Comparison of ENCODE assay signal across 27 mouse cellular contexts in the genomic region with DNA sequence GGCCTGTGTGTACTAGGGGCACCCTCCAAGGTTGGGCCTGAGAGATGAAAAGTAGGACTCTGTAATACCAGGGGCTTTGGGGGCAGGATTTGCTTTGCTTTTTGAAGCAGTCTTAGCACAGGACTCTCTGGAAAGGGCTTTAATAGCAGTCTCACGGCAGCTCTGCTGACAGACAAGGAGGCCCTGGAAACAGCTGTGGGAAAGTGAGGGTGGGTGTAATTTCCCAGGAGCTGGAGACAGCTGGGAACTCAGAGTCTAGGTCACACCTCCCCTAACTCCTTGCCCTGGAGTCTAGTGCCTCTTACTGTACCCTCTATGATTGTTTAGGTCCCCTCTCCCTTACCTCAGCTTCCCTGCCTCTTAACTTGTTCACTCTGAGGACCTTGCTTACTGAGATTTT. TPM values are rescaled to one million over a fixed set of nuclear protein-coding genes. Genes with fewer than 3 reads are reported as not detected.
DNase-seq lines count a peak whose midpoint lies in the region; ATAC-seq lines count a peak whose summit lies in the region.
"Had no signal": no experiment of that assay in that cellular context is flagged by ENCODE, and none has a peak within 500 bp of the region (broad histone marks: within the 10 kb centered on the region; RNA-seq: fewer than 3 reads in every experiment).

No protein-coding gene starts in this region.

- H3K27me3 ChIP-seq in lung, embryonic 16.5 days (ENCODE audit: control insufficient read depth, insufficient read depth, low read depth, low read length) = no peaks in the 10 kb centered on the region
- no peaks in the 10 kb centered on the region for H3K27me3 ChIP-seq in embryonic facial prominence, embryonic 14.5 days (replicated peaks; ENCODE audit: control insufficient read depth, insufficient read depth, low read length)
- H3K27me3 ChIP-seq: forebrain, embryonic 15.5 days; midbrain, embryonic 15.5 days had no signal

- no peaks in the 10 kb centered on the region for H3K79me2 ChIP-seq in macrophage (ENCODE audit: inconsistent target)

- peak overlapping the region; percentile 36 for H3K9ac ChIP-seq in lung, embryonic 16.5 days (ENCODE audit: low read length)
- 0 out of 2 replicates have a peak overlapping the region, but pooled peaks have one; percentile 8 for H3K9ac ChIP-seq in embryonic facial prominence, embryonic 14.5 days (ENCODE audit: low read depth, low read length)
- H3K9ac ChIP-seq: forebrain, embryonic 15.5 days; heart, embryonic 13.5 days; hindbrain, embryonic 13.5 days; liver, embryonic 14.5 days; midbrain, embryonic 15.5 days had no signal

- H3K36me3 ChIP-seq in lung, embryonic 16.5 days (ENCODE audit: control insufficient read depth, insufficient read depth, low read length) = no peaks in the 10 kb centered on the region
- no peaks in the 10 kb centered on the region for H3K36me3 ChIP-seq in embryonic facial prominence, embryonic 14.5 days (ENCODE audit: control insufficient read depth, insufficient read depth, low read length)
- H3K36me3 ChIP-seq in macrophage (ENCODE audit: inconsistent target) = no peaks in the 10 kb centered on the region
- H3K36me3 ChIP-seq: forebrain, embryonic 15.5 days; heart, embryonic 13.5 days; hindbrain, embryonic 13.5 days; midbrain, embryonic 15.5 days had no signal

- H3K4me1 ChIP-seq in lung, embryonic 16.5 days (replicated peaks; ENCODE audit: control insufficient read depth, insufficient read depth, low read length) = peaks cover 32% of the 10 kb centered on the region
- H3K4me1 ChIP-seq in embryonic facial prominence, embryonic 14.5 days (ENCODE audit: control insufficient read depth, insufficient read depth, low read length) = peaks cover 10% of the 10 kb centered on the region; the same call in 1 of the 2 replicates
- H3K4me1 ChIP-seq: forebrain, embryonic 15.5 days; midbrain, embryonic 15.5 days had no signal

- H3K4me2 ChIP-seq in lung, embryonic 16.5 days (ENCODE audit: low read depth, low read length) = no peak overlapping the region
- H3K4me2 ChIP-seq in embryonic facial prominence, embryonic 14.5 days (ENCODE audit: low read depth, low read length) = no peak overlapping the region
- H3K4me2 ChIP-seq: forebrain, embryonic 15.5 days; heart, embryonic 13.5 days; hindbrain, embryonic 13.5 days; midbrain, embryonic 15.5 days had no signal

- WGBS in lung, embryonic 16.5 days = 0% methylated on average over 1 of the region's 1 CpGs
- 0% methylated on average over 1 of the region's 1 CpGs for whole genome bisulfite sequencing in embryonic facial prominence, embryonic 14.5 days
- 33% methylated on average over 1 of the region's 1 CpGs for WGBS in macrophage (ENCODE audit: missing documents)

- no peak for DNase-seq in lung, postnatal 4 days
- peak; percentile 69 for DNase-seq in embryonic facial prominence, embryonic 14.5 days (ENCODE audit: low spot score)
- DNase-seq in layer of hippocampus, postnatal 36 days = no peak
- DNase-seq in urinary bladder, adult 2 months (ENCODE audit: low spot score) = no peak
- DNase-seq in thymus, postnatal 0 days (ENCODE audit: low spot score) = no peak
- DNase-seq: adrenal gland, postnatal 14 days; cerebellum, adult 11-12 months; cerebellum, postnatal 14 days; kidney, adult 2 months; kidney, postnatal 14 days; left cerebral cortex, postnatal 4 days; lung, postnatal 10 days; right cerebral cortex, adult 18-20 months; thymus, postnatal 36 days had no signal

- H3K27ac ChIP-seq in lung, embryonic 16.5 days (ENCODE audit: low read length) = peak overlapping the region; percentile 49; the same call in 1 of the 2 replicates
- H3K27ac ChIP-seq in embryonic facial prominence, embryonic 14.5 days (replicated peaks; ENCODE audit: low read depth, low read length) = peak overlapping the region; percentile 61
- peak overlapping the region; percentile 96 for H3K27ac ChIP-seq in macrophage
- H3K27ac ChIP-seq: forebrain, embryonic 15.5 days; heart, embryonic 13.5 days; hindbrain, embryonic 13.5 days; left cerebral cortex, adult 2 months; liver, embryonic 14.5 days; midbrain, embryonic 15.5 days had no signal

- H3K4me3 ChIP-seq in lung, embryonic 16.5 days (ENCODE audit: low read length) = no peak overlapping the region
- H3K4me3 ChIP-seq in embryonic facial prominence, embryonic 14.5 days (ENCODE audit: low read depth, low read length) = no peak overlapping the region
- no peak overlapping the region for H3K4me3 ChIP-seq in macrophage (ENCODE audit: inconsistent target)
- H3K4me3 ChIP-seq: erythroblast, embryonic 14.5 days; forebrain, embryonic 15.5 days; heart, embryonic 13.5 days; hindbrain, embryonic 13.5 days; left cerebral cortex, adult 2 months; midbrain, embryonic 15.5 days had no signal

- ATAC-seq in lung, embryonic 16.5 days (ENCODE audit: low read depth) = no peak
- ATAC-seq in embryonic facial prominence, embryonic 14.5 days (ENCODE audit: low read depth) = peak; percentile 1; the same call in 1 of the 2 replicates
- ATAC-seq: forebrain, embryonic 15.5 days; inflammation-experienced regulatory T-cells, adult 6 months; midbrain, embryonic 15.5 days had no signal

- H3K9me3 ChIP-seq in lung, embryonic 16.5 days (ENCODE audit: control insufficient read depth, low read length) = no peaks in the 10 kb centered on the region
- no peaks in the 10 kb centered on the region for H3K9me3 ChIP-seq in embryonic facial prominence, embryonic 14.5 days (ENCODE audit: control insufficient read depth, low read length)
- H3K9me3 ChIP-seq: forebrain, embryonic 15.5 days; heart, embryonic 13.5 days; hindbrain, embryonic 13.5 days; megakaryocyte, embryonic 14.5 days; midbrain, embryonic 15.5 days had no signal

RNA-seq across cellular contexts. Expression of a gene that starts 36.8 kb away (rescaled TPM):
- polyA plus RNA-seq in lung, embryonic 16.5 days (2015; fragmentation: Nextera tagmentation; extraction: Ambion mirVana) = 2.5 and 2.6 TPM in 2 replicates
- polyA plus RNA-seq in embryonic facial prominence, embryonic 14.5 days (2014; fragmentation: Nextera tagmentation; extraction: Ambion mirVana) = 5.5 and 9.5 TPM in 2 replicates
- total RNA-seq in macrophage (2018; cell fraction: chromatin; rRNA removed) = under 1 TPM in 9 of 26 experiments, not detected in 17; 0.13 to 0.46 (median 0.29) TPM
- under 1 TPM; 0.03 to 0.68 (median 0.29) TPM for total RNA-seq in macrophage (2018; cell fraction: cytosol; rRNA removed)
- under 1 TPM in 15 of 26 experiments, not detected in 11; 0.10 to 0.79 (median 0.27) TPM for total RNA-seq in macrophage (2018; cell fraction: nucleus; rRNA removed)
- 0.51 to 0.83 TPM (median 0.56 TPM) in 3 replicates for polyA plus RNA-seq in macrophage (2018)
- total RNA-seq in layer of hippocampus, postnatal 36 days (2021) = under 1 TPM in 1 of 2 experiments, not detected in 1; 0.46 TPM
- 4.8 and 6.2 TPM in 2 replicates for polyA plus RNA-seq in urinary bladder, adult 2 months (2012; rRNA removed)
- 0.65 and 0.72 TPM in 2 replicates for polyA plus RNA-seq in thymus, postnatal 0 days (2015; fragmentation: Nextera tagmentation; extraction: Ambion mirVana)
- total RNA-seq: CH12.LX, MEL had no signal
- polyA plus RNA-seq: erythroblast, embryonic 14.5 days had no signal

RNA-seq across cellular contexts. Expression of a gene that starts 40.2 kb away (rescaled TPM):
- polyA plus RNA-seq in lung, embryonic 16.5 days (2015; fragmentation: Nextera tagmentation; extraction: Ambion mirVana) = 57.2 and 59.7 TPM in 2 replicates
- 0.79 and 0.84 TPM in 2 replicates for polyA plus RNA-seq in embryonic facial prominence, embryonic 14.5 days (2014; fragmentation: Nextera tagmentation; extraction: Ambion mirVana)
- total RNA-seq in macrophage (2018; cell fraction: chromatin; rRNA removed) = 1 to 10 TPM in 2 of 26 experiments, under 1 TPM in 11, not detected in 13; 0.35 to 1.2 (median 0.49) TPM
- not detected for total RNA-seq in macrophage (2018; cell fraction: cytosol; rRNA removed)
- 1 to 10 TPM in 1 of 26 experiments, under 1 TPM in 3, not detected in 22; 0.39 to 1.3 (median 0.60) TPM for total RNA-seq in macrophage (2018; cell fraction: nucleus; rRNA removed)
- polyA plus RNA-seq in macrophage (2018) = not detected in 3 replicates
- under 1 TPM; 0.20 to 0.30 TPM for total RNA-seq in layer of hippocampus, postnatal 36 days (2021)
- polyA plus RNA-seq in urinary bladder, adult 2 months (2012; rRNA removed) = 2.2 and 3.5 TPM in 2 replicates
- polyA plus RNA-seq in thymus, postnatal 0 days (2015; fragmentation: Nextera tagmentation; extraction: Ambion mirVana) = 0.22 and 0.40 TPM in 2 replicates
- polyA plus RNA-seq: erythroblast, embryonic 14.5 days had no signal

RNA-seq across cellular contexts. Expression of a gene that starts 49.1 kb away (rescaled TPM):
- 75.0 and 82.4 TPM in 2 replicates for polyA plus RNA-seq in lung, embryonic 16.5 days (2015; fragmentation: Nextera tagmentation; extraction: Ambion mirVana)
- polyA plus RNA-seq in embryonic facial prominence, embryonic 14.5 days (2014; fragmentation: Nextera tagmentation; extraction: Ambion mirVana) = 49.9 and 62.0 TPM in 2 replicates
- total RNA-seq in macrophage (2018; cell fraction: chromatin; rRNA removed) = 10 to 100 TPM in 15 of 26 experiments, 1 to 10 TPM in 11; 3.2 to 27.1 (median 11.0) TPM
- total RNA-seq in macrophage (2018; cell fraction: cytosol; rRNA removed) = 10 to 100 TPM; 10.5 to 25.7 (median 19.1) TPM
- total RNA-seq in macrophage (2018; cell fraction: nucleus; rRNA removed) = 10 to 100 TPM in 20 of 26 experiments, 1 to 10 TPM in 6; 6.5 to 19.8 (median 11.5) TPM
- polyA plus RNA-seq in macrophage (2018) = 19.7 to 26.3 TPM (median 22.9 TPM) in 3 replicates
- total RNA-seq in layer of hippocampus, postnatal 36 days (2021) = 10 to 100 TPM; 48.8 to 49.5 TPM
- polyA plus RNA-seq in urinary bladder, adult 2 months (2012; rRNA removed) = 40.5 and 54.0 TPM in 2 replicates
- 95.1 and 103 TPM in 2 replicates for polyA plus RNA-seq in thymus, postnatal 0 days (2015; fragmentation: Nextera tagmentation; extraction: Ambion mirVana)

Comparison
In these comparisons a context has a peak if more than half of its experiments do, and no peak if none do; other contexts are left out.
1. RNA of a gene that starts 40.2 kb away (polyA plus RNA-seq): 57.2 to 59.7 TPM in lung, embryonic 16.5 days; 2.2 to 3.5 TPM in urinary bladder, adult 2 months, 0.79 to 0.84 TPM in embryonic facial prominence, embryonic 14.5 days, 0.22 to 0.40 TPM in thymus, postnatal 0 days and not detected in macrophage; every median in the first group is over 10 times any median in the second.
2. Peak in every context shown above with its lines, with median percentiles within 50 percentile points of each other: H3K27ac ChIP-seq.